In genomic region chr2:118490241-118491091, GRCm38 (mm10) we compare ENCODE assay signal across 7 mouse cellular contexts. TPM values are rescaled to one million over a fixed set of nuclear protein-coding genes. Genes with fewer than 3 reads are reported as not detected.
DNase-seq lines count a peak whose midpoint lies in the region; ATAC-seq and TF ChIP-seq lines count a peak whose summit lies in the region.

No protein-coding gene starts in this region.

- 0 out of 2 replicates have a peak, but pooled peaks cover 4% of the 10 kb centered on the region for H3K27me3 ChIP-seq in hindbrain, postnatal 0 days (ENCODE audit: insufficient read depth, low read length)
- no peaks in the 10 kb centered on the region for H3K27me3 ChIP-seq in liver, embryonic 11.5 days (replicated peaks; ENCODE audit: control insufficient read depth, insufficient read depth, low read length)

- no peak overlapping the region for H3K4me3 ChIP-seq in hindbrain, postnatal 0 days (ENCODE audit: low read length)
- H3K4me3 ChIP-seq in liver, embryonic 11.5 days (ENCODE audit: low read depth, low read length): no peak overlapping the region

- ATAC-seq in CD4-positive, CD25-positive, alpha-beta regulatory T cell, adult 4 months: peak; percentile 47
- peak; percentile 24; the same call in 1 of the 2 replicates for ATAC-seq in hindbrain, postnatal 0 days
- peak; percentile 46 for ATAC-seq in liver, embryonic 11.5 days (replicated peaks; ENCODE audit: low FRiP score)

- 48% methylated on average over 12 of the region's 12 CpGs for WGBS in hindbrain, postnatal 0 days
- WGBS in liver, embryonic 11.5 days: 28% methylated on average over 12 of the region's 12 CpGs

- no peak overlapping the region for H3K9ac ChIP-seq in hindbrain, postnatal 0 days (replicated peaks; ENCODE audit: low read length)
- peak overlapping the region; percentile 17; the same call in 1 of the 2 replicates for H3K9ac ChIP-seq in liver, embryonic 11.5 days (ENCODE audit: low read depth, low read length)

- TF ChIP-seq CTCF in hindbrain, postnatal 0 days (IDR thresholded peaks at IDR 0.05; ENCODE audit: low read depth): no peak

- H3K27ac ChIP-seq in hindbrain, postnatal 0 days: no peak overlapping the region
- H3K27ac ChIP-seq in liver, embryonic 11.5 days (ENCODE audit: low read depth, low read length): peak overlapping the region; percentile 65

- no peak overlapping the region for H3K4me2 ChIP-seq in hindbrain, postnatal 0 days (ENCODE audit: low read depth, low read length)
- no peak overlapping the region for H3K4me2 ChIP-seq in liver, embryonic 11.5 days

- H3K9me3 ChIP-seq in hindbrain, postnatal 0 days (ENCODE audit: low read length): no peaks in the 10 kb centered on the region
- H3K9me3 ChIP-seq in liver, embryonic 11.5 days (ENCODE audit: control insufficient read depth, low read length): no peaks in the 10 kb centered on the region; the same call in 1 of the 2 replicates

- H3K36me3 ChIP-seq in hindbrain, postnatal 0 days (ENCODE audit: insufficient read depth, low read length): no peaks in the 10 kb centered on the region
- no peaks in the 10 kb centered on the region for H3K36me3 ChIP-seq in liver, embryonic 11.5 days (ENCODE audit: control insufficient read depth, insufficient read depth, low read length)

- DNase-seq in 3T3-L1 (ENCODE audit: low read depth, low spot score): peak; percentile 66
- peak; percentile 78 for DNase-seq in gastrocnemius, adult 18-20 months (ENCODE audit: low spot score)
- DNase-seq in hindbrain, postnatal 0 days (ENCODE audit: low spot score): peak; percentile 18
- DNase-seq in liver, embryonic 11.5 days (ENCODE audit: low spot score): no peak
- DNase-seq in naive thymus-derived CD4-positive, alpha-beta T cell, adult 2 months (ENCODE audit: low read depth): peak; percentile 66
- DNase-seq in urinary bladder, postnatal 10 days (ENCODE audit: low spot score): peak; percentile 35

- no peaks in the 10 kb centered on the region for H3K4me1 ChIP-seq in hindbrain, postnatal 0 days (ENCODE audit: insufficient read depth, low read length)
- peaks cover 14% of the 10 kb centered on the region; the same call in 1 of the 2 replicates for H3K4me1 ChIP-seq in liver, embryonic 11.5 days (replicated peaks; ENCODE audit: control insufficient read depth, insufficient read depth, low read length)

RNA-seq across cellular contexts. Expression of gene Srp14, which starts 11.0 kb away (rescaled TPM):
- 100 to 1,000 TPM; 272 to 283 TPM for polyA plus RNA-seq in CD4-positive, CD25-positive, alpha-beta regulatory T cell, adult 4 months (2017; shearing (Covaris generic))
- 100 to 1,000 TPM; 131 to 142 TPM for total RNA-seq in gastrocnemius, adult 18-20 months (2021)
- 126 and 151 TPM in 2 replicates for total RNA-seq in hindbrain, postnatal 0 days (2014; rRNA removed)
- 330 and 361 TPM in 2 replicates for polyA plus RNA-seq in hindbrain, postnatal 0 days (2015; fragmentation: Nextera tagmentation; extraction: Ambion mirVana)
- polyA plus RNA-seq in liver, embryonic 11.5 days (2014; fragmentation: Nextera tagmentation; extraction: Ambion mirVana): 184 and 195 TPM in 2 replicates

RNA-seq across cellular contexts. Expression of gene Bmf, which starts 59.0 kb away (rescaled TPM):
- 1 to 10 TPM; 1.3 to 4.2 TPM for polyA plus RNA-seq in CD4-positive, CD25-positive, alpha-beta regulatory T cell, adult 4 months (2017; shearing (Covaris generic))
- total RNA-seq in gastrocnemius, adult 18-20 months (2021): 1 to 10 TPM; 2.1 to 2.2 TPM
- 10.4 and 10.6 TPM in 2 replicates for total RNA-seq in hindbrain, postnatal 0 days (2014; rRNA removed)
- polyA plus RNA-seq in hindbrain, postnatal 0 days (2015; fragmentation: Nextera tagmentation; extraction: Ambion mirVana): 1.3 and 1.4 TPM in 2 replicates
- polyA plus RNA-seq in liver, embryonic 11.5 days (2014; fragmentation: Nextera tagmentation; extraction: Ambion mirVana): 1.0 and 1.9 TPM in 2 replicates
